Mouse (Mus musculus) heart, postnatal 0 days (tissue): ENCODE measurements at regions not wholly inside any gene's neighbourhood (a gene's known extent, or its start where the extent isn't known, plus 50 kb on each side); places are given as distances from the start of the nearest gene placed in this dataset.

ENCODE experiments used
- CTCF ChIP-seq: IDR thresholded peaks from 2 replicates; pipeline ENCODE4 v1.5.1; 2016; ENCODE audit warnings: antibody characterized with exemption, control low read depth, low read depth
- EP300 ChIP-seq: IDR thresholded peaks from 2 replicates; pipeline ENCODE4 v1.6.1; 2016; ENCODE audit warnings: antibody characterized with exemption, low read depth

DNA sequence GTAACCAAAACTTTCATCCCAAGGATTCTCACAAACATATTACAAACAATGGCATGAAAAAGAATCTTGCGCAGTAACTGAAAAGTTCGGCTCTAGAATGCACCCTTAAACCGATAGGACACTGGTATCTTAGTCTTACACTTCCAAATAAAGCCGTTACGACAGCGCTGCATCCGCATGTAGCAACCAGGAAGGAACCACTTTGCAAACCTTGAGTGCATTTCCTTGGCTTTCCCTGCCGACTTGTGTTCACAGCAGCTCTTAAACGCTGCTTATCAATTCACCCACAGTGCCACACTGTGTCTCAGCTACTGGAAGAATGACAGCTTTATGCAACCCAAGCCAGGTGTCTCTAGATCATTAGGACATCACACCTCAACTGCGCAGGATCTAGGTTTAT lies 202.3 kb upstream of the Arid1b start:
- no peak for TF ChIP-seq CTCF
- no peak for TF ChIP-seq EP300
